Comparison of ENCODE assay signal across 11 mouse cellular contexts in genomic region chr14:26515802-26516201, GRCm38 (mm10). TPM values are rescaled to one million over a fixed set of nuclear protein-coding genes. Genes with fewer than 3 reads are reported as not detected.
DNase-seq lines count a peak whose midpoint lies in the region; ATAC-seq and TF ChIP-seq lines count a peak whose summit lies in the region.
"Had no signal": no experiment of that assay in that cellular context is flagged by ENCODE, and none has a peak within 500 bp of the region (broad histone marks: within the 10 kb centered on the region; RNA-seq: fewer than 3 reads in every experiment).

No protein-coding gene starts in this region.

- H3K9ac ChIP-seq in heart, adult 2 months (ENCODE audit: low read depth, low read length): no peak overlapping the region
- H3K9ac ChIP-seq: hindbrain, embryonic 14.5 days had no signal

- no peak for TF ChIP-seq POLR2A in heart, adult 2 months (IDR thresholded peaks at IDR 0.05; ENCODE audit: insufficient read depth, low read depth, low read length)

- 63% methylated on average over 9 of the region's 9 CpGs for WGBS in heart, adult 2 months

- peaks cover 38% of the 10 kb centered on the region for H3K4me1 ChIP-seq in G1E (ENCODE audit: insufficient read depth, low read depth, low read length)
- no peaks in the 10 kb centered on the region; the same call in 1 of the 2 replicates for H3K4me1 ChIP-seq in heart, adult 2 months (ENCODE audit: control insufficient read depth, insufficient read depth, low read length)

- no peak overlapping the region for H3K27ac ChIP-seq in heart, adult 2 months
- H3K27ac ChIP-seq: hindbrain, embryonic 14.5 days; kidney, postnatal 0 days; left cerebral cortex, adult 2 months had no signal

- no peak overlapping the region for H3K4me3 ChIP-seq in G1E (ENCODE audit: low read depth, low read length)
- H3K4me3 ChIP-seq in heart, adult 2 months: no peak overlapping the region
- H3K4me3 ChIP-seq: left cerebral cortex, adult 2 months; myocyte had no signal

- intact Hi-C loops in heart, adult 2 months (cut with DNase I): no loop called here

- peaks cover 53% of the 10 kb centered on the region for H3K36me3 ChIP-seq in G1E (replicated peaks)
- peaks cover 5% of the 10 kb centered on the region; the same call in 1 of the 2 replicates for H3K36me3 ChIP-seq in heart, adult 2 months (ENCODE audit: control insufficient read depth, insufficient read depth, low read length)

- H3K79me2 ChIP-seq in heart, adult 2 months (replicated peaks; ENCODE audit: control insufficient read depth, insufficient read depth, low read length): peaks cover 6% of the 10 kb centered on the region

- no peaks in the 10 kb centered on the region for H3K27me3 ChIP-seq in G1E (ENCODE audit: insufficient read depth, low read length)
- no peaks in the 10 kb centered on the region for H3K27me3 ChIP-seq in heart, adult 2 months (ENCODE audit: control insufficient read depth, insufficient read depth, low read length)

- H3K9me3 ChIP-seq in G1E (replicated peaks): no peaks in the 10 kb centered on the region

- no peak for TF ChIP-seq EP300 in heart, adult 2 months (IDR thresholded peaks at IDR 0.05; ENCODE audit: insufficient read depth, low read depth, low read length)

- DNase-seq in CD4-positive, CD25-positive, alpha-beta regulatory T cell, adult 2 months (ENCODE audit: low read depth, low spot score): peak; percentile 46
- DNase-seq in G1E (ENCODE audit: low spot score): no peak
- peak; percentile 57 for DNase-seq in induced T-regulatory cell, adult 2 months (ENCODE audit: low read depth)
- peak; percentile 19 for DNase-seq in lung, postnatal 36 days
- no peak for DNase-seq in kidney, postnatal 10 days
- no peak for DNase-seq in layer of hippocampus, adult 11-12 months (ENCODE audit: low spot score)
- no peak for DNase-seq in heart, adult 2 months

- no peak for TF ChIP-seq CTCF in G1E (IDR thresholded peaks at IDR 0.05; ENCODE audit: low read depth, low read length)
- TF ChIP-seq CTCF in heart, adult 2 months (IDR thresholded peaks at IDR 0.05): no peak

- peak; percentile 45 for ATAC-seq in G1E (ENCODE audit: extremely low read depth, insufficient number of reproducible peaks, low FRiP score, poor library complexity, severe bottlenecking)

RNA-seq across cellular contexts. Expression of gene Slmap, which starts 18.9 kb away (rescaled TPM):
- total RNA-seq in G1E (2014; fragmentation: Nextera tagmentation): 159 and 171 TPM in 2 replicates
- total RNA-seq in G1E (2017): 78.3 and 92.9 TPM in 2 replicates
- polyA plus RNA-seq in G1E (2012): 58.4 and 69.9 TPM in 2 replicates
- 100 to 1,000 TPM; 249 to 283 TPM for total RNA-seq in heart, adult 2 months (2021)
- 32.7 and 59.1 TPM in 2 replicates for polyA plus RNA-seq in heart, adult 2 months (2012; rRNA removed)

RNA-seq across cellular contexts. Expression of gene Dennd6a, which starts 57.9 kb away (rescaled TPM):
- total RNA-seq in G1E (2014; fragmentation: Nextera tagmentation) (70.0 and 97.5 TPM in 2 replicates), G1E (2017) (48.1 and 51.6 TPM in 2 replicates)
- 11.0 and 11.2 TPM in 2 replicates for polyA plus RNA-seq in G1E (2012)
- 10 to 100 TPM; 13.4 to 14.0 TPM for total RNA-seq in heart, adult 2 months (2021)
- polyA plus RNA-seq in heart, adult 2 months (2012; rRNA removed): 6.9 and 11.3 TPM in 2 replicates

Comparison
In these comparisons a context has a peak if more than half of its experiments do, and no peak if none do; other contexts are left out.
1. DNase-seq: peak in CD4-positive, CD25-positive, alpha-beta regulatory T cell, adult 2 months (single experiment), induced T-regulatory cell, adult 2 months (single experiment) and lung, postnatal 36 days (single experiment); none in G1E (single experiment), kidney, postnatal 10 days (single experiment), layer of hippocampus, adult 11-12 months (single experiment) and heart, adult 2 months (0 of 2).